Mouse (Mus musculus) kidney, adult 2 months (tissue): ENCODE measurements around the gene Chid1. TPM values are rescaled to one million over a fixed set of nuclear protein-coding genes. Genes with fewer than 3 reads are reported as not detected.

Source experiments
- DNase-seq: peaks from one replicate; pipeline ENCODE4 v3.0.0; 2021
- H3K27ac ChIP-seq: fragments of 200-500 bp; 2 replicates; pipeline ENCODE4 v1.5.1; 2012; ENCODE audit warnings: low read depth, low read length, control low read depth, inconsistent platforms; ENCODE audit not compliant: insufficient read depth
- H3K27me3 ChIP-seq: fragments of 200-500 bp; replicated peaks from 2 replicates; pipeline ENCODE4 v1.6.1; 2012; ENCODE audit warnings: mild to moderate bottlenecking, moderate library complexity, low read length, inconsistent platforms; ENCODE audit not compliant: control insufficient read depth, insufficient read depth
- H3K36me3 ChIP-seq: fragments of 200-500 bp; 2 replicates; pipeline ENCODE4 v1.6.1; 2012; ENCODE audit warnings: mild to moderate bottlenecking, moderate library complexity, low read length, inconsistent platforms; ENCODE audit not compliant: control insufficient read depth, insufficient read depth
- H3K4me1 ChIP-seq: fragments of 200-500 bp; 2 replicates; pipeline ENCODE4 v1.6.1; 2011; ENCODE audit warnings: low read length; ENCODE audit not compliant: control insufficient read depth, insufficient read depth
- H3K4me3 ChIP-seq: fragments of 200-500 bp; 2 replicates; pipeline ENCODE4 v1.5.1; 2011; ENCODE audit warnings: mild to moderate bottlenecking, low read depth, low read length, control low read depth; ENCODE audit not compliant: insufficient read depth
- CTCF ChIP-seq: fragments of 200-500 bp; conservative IDR thresholded peaks from 2 replicates; pipeline ENCODE4 v1.5.1; 2011; ENCODE audit warnings: low read depth, mild to moderate bottlenecking, control low read depth, low read length, moderate library complexity, mixed read lengths; ENCODE audit not compliant: insufficient read depth, insufficient read length
- POLR2A ChIP-seq: fragments of 200-500 bp; IDR thresholded peaks from one replicate; pipeline ENCODE4 v1.6.1; 2011; ENCODE audit warnings: low read depth, low read length, control low read depth
- WGBS: fragments of 180-500 bp; shearing (Covaris S2); methylation state at CpG from one replicate; pipeline ENCODE4 v1.1.7; 2018; 5-methylcytosine and 5-hydroxymethylcytosine counted together
- polyA plus RNA-seq: library from polyadenylated mRNA; depleted of rRNA; stranded (reverse); fragments of >200 nt; gene quantifications from 2 replicates; pipeline ENCODE4 v1.2.3, GENCODE M21; 2012

Chid1 gene
- polyA plus RNA-seq, 1 experiment: 35.6 TPM

DNA sequence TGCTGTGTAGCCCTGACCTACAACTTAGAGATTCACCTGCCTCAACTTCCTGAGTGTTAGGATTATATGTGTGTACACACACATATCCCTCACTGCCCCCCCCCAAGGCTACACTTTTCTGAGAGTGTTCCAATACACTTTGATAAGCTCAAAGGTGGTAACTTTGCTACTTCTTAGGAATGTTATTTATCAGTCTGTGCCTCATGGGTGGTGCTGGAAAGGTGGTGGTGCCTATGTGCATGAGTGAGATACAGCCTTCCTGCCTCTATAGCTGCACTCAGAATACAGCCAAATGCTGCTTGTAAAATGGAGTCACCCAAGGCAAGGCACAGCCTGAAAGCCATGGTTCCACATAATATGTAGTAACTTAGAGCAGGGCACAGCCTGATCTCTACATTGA lies 19.3 kb upstream of the Chid1 start:
- DNase-seq: no peak
- H3K4me1 ChIP-seq: peaks cover 4% of the 10 kb centered on the region; the same call in 1 of the 2 replicates
- H3K4me3 ChIP-seq: no peak overlapping the region
- no peak for TF ChIP-seq CTCF
- TF ChIP-seq POLR2A: no peak
- H3K27ac ChIP-seq: no peak overlapping the region
- H3K36me3 ChIP-seq: no peaks in the 10 kb centered on the region
- no peaks in the 10 kb centered on the region for H3K27me3 ChIP-seq

DNA sequence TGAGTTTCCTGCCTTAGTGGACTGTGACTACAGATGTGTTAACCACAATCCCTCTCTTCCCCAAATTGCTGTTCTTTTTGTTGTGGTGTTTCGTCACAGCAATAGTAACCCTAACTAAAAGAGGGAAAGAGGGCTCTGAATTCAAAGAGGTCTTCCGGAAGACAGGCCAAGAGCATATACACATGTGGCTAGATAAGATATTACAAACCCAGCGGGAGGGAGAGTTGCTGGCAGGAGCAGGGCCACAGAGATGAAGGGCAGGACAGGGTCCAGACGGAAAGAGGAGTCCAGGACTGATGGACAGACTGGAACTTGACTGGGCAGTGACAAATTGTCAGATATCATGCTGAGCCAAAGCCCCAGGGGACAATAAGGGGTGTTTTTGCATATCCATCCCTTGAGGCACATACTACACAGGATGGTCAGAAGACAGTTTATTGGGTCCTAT lies 18.7 kb upstream of the Chid1 start:
- no peak for DNase-seq
- TF ChIP-seq POLR2A (no peak), CTCF (no peak)
- WGBS: 82% methylated on average over 4 of the region's 4 CpGs

DNA sequence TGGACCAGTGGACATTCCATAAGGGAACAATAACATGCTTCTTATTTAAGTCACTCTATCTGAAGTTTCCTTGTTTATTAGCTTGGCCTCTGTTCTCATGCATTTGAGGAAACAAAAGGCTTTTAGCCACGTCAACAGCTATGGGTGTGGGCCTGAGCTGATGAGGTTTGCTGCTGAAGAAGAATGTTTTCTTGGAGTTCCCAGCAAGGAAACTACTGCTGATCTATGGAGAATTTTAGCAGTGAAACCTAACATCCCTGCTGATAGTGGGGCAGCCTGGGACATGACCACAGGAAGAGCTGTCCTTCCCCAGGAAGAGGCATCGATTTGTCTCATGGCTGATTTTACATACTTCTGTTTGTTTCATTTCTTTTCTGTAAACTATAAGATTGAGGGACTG lies 10.8 kb upstream of the Chid1 start:
- H3K27ac ChIP-seq: no peak overlapping the region
- H3K4me3 ChIP-seq: no peak overlapping the region
- no peaks in the 10 kb centered on the region for H3K36me3 ChIP-seq
- no peaks in the 10 kb centered on the region for H3K4me1 ChIP-seq
- DNase-seq: no peak
- TF ChIP-seq CTCF (no peak), POLR2A (no peak)
- 62% methylated on average over 2 of the region's 2 CpGs for WGBS
- H3K27me3 ChIP-seq: no peaks in the 10 kb centered on the region

More for the DNA sequence above, 18.7 kb upstream of the Chid1 start:
- Histone ChIP-seq H3K4me1 (peaks cover under 1% of the 10 kb centered on the region; the same call in 1 of the 2 replicates), H3K4me3 (no peak overlapping the region), H3K36me3 (no peaks in the 10 kb centered on the region), H3K27ac (no peak overlapping the region), H3K27me3 (no peaks in the 10 kb centered on the region)

DNA sequence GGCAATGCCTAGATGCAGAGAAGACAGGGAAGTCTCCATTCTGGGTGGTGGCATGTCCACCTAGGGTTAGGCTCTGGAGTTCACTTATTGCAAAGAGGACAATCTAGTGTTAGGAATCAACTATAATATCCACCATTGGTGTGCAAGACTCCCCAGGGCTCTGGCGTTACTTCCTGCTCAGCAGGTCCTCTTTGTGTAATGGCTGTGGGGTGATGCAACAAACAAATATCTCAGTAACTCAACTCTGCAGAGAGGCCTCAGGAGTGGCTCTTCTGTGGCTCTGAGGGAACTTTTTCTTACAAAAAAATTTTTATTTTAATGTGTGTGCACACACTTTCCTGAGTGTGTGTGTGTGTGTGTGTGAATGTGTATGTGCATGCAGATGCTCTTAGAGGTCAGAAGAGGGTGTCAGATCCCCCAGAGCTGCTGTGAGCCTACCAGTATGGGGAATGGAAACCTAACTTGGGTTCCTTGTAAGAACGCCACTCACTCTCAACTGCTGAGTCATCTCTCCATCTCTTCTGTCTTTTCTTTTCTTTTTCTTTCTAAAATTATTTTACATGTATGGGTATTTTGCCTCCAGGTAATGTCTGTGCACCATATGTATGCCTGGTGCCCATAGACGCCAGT lies 9.9 kb upstream of the Chid1 start:
- TF ChIP-seq POLR2A (no peak), CTCF (no peak)
- Histone ChIP-seq H3K36me3 (no peaks in the 10 kb centered on the region), H3K27me3 (no peaks in the 10 kb centered on the region), H3K27ac (no peak overlapping the region), H3K4me1 (no peaks in the 10 kb centered on the region), H3K4me3 (no peak overlapping the region)
- no peak for DNase-seq
- WGBS: 90% methylated on average over 3 of the region's 3 CpGs

DNA sequence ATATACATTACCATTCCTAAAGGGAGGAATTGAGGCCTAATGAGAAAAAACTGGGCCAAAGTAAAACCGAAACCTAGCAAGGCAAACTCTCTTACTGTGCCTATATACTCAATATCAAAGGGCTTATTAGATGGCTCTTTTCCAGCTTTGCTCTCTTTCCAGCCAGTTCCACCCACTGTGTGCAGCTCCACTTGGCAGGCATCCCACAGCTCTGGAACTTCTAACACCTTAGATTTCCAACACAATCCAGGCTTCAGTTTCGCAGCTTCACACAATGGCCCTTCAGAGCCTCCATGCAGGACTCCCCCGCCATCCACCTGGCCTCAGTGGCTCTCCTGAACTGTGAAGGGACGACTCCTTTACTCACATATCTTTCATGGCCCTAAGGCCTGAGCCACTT lies 5.0 kb upstream of the Chid1 start:
- no peaks in the 10 kb centered on the region for H3K27me3 ChIP-seq
- H3K36me3 ChIP-seq: no peaks in the 10 kb centered on the region
- no peak for TF ChIP-seq CTCF
- DNase-seq: no peak
- WGBS: 82% methylated on average over 4 of the region's 4 CpGs
- peaks cover 5% of the 10 kb centered on the region; the same call in 1 of the 2 replicates for H3K4me1 ChIP-seq
- no peak overlapping the region for H3K27ac ChIP-seq
- H3K4me3 ChIP-seq: no peak overlapping the region

DNA sequence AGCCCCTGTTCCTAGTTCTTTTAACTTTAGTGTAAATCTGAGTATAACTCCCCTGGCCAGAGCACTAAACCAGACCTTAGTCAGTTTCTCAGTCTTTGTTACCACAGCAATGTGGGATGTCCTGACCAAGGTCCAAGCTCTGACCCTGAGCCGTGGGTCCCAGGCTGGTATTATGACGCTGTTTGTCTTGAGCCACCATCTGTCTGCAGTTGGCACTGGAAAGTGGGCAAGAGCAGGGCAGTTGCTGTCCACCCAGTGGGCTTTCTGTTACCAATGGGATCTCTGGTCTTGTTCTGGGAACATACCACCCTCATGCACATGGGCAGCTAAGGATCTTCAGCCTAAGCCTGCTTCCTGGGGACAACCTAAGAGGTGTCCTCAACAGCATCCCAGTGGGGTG lies 2.9 kb upstream of the Chid1 start:
- peaks cover 5% of the 10 kb centered on the region; the same call in 1 of the 2 replicates for H3K4me1 ChIP-seq
- no peaks in the 10 kb centered on the region for H3K36me3 ChIP-seq

DNA sequence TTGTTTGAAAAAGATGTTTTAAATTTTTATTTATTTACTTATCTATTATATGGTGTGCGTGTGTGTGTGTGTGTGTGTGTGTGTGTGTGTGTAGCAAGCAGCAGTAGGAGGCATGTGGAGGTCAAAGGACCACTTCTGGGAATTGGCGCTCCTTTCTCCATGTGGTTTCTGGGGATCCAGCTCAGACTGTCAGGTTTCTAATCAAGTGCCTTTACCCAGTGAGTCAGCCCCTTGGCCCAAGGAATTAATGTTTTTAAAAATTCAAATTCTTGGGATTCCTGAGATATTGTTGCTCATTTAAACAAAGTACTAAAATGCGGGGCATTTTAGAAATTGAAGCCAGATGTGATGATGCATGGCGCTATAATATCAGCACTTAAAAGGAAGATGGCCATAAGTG lies 2.0 kb upstream of the Chid1 start:
- no peak for DNase-seq
- no peak overlapping the region for H3K4me3 ChIP-seq
- peaks cover 5% of the 10 kb centered on the region; the same call in 1 of the 2 replicates for H3K4me1 ChIP-seq
- no peaks in the 10 kb centered on the region for H3K27me3 ChIP-seq
- no peak overlapping the region for H3K27ac ChIP-seq
- H3K36me3 ChIP-seq: no peaks in the 10 kb centered on the region
- TF ChIP-seq CTCF (no peak), POLR2A (no peak)
- WGBS: 90% methylated on average over 4 of the region's 4 CpGs

More for the DNA sequence above, 2.9 kb upstream of the Chid1 start:
- no peak for TF ChIP-seq CTCF
- TF ChIP-seq POLR2A: no peak
- WGBS: 57% methylated on average over 2 of the region's 2 CpGs
- Histone ChIP-seq H3K4me3 (no peak overlapping the region), H3K27ac (no peak overlapping the region), H3K27me3 (no peaks in the 10 kb centered on the region)
- peak; percentile 20 for DNase-seq
